Mouse (Mus musculus) thymus, adult 2 months (tissue): Measurements from ENCODE around the gene Igtp.
"Not testable (repeated sequence)": the region's sequence is repeated elsewhere in the genome, so short reads cannot be mapped to it uniquely, and the experiment has no call there.

ENCODE experiments used
- CTCF ChIP-seq: fragments of 200-500 bp; IDR thresholded peaks from 2 replicates; pipeline ENCODE4 v1.5.1; 2012; ENCODE audit warnings: mild to moderate bottlenecking, control low read depth, low read length, moderate library complexity, borderline replicate concordance; ENCODE audit not compliant: control insufficient read depth, poor library complexity, insufficient read depth; ENCODE audit errors: extremely low read depth
- POLR2A ChIP-seq: fragments of 200-500 bp; IDR thresholded peaks from 2 replicates; pipeline ENCODE4 v1.6.1; 2012; ENCODE audit warnings: mild to moderate bottlenecking, low read length, control low read depth, moderate library complexity; ENCODE audit not compliant: control insufficient read depth, poor library complexity, insufficient read depth; ENCODE audit errors: extremely low read depth

DNA sequence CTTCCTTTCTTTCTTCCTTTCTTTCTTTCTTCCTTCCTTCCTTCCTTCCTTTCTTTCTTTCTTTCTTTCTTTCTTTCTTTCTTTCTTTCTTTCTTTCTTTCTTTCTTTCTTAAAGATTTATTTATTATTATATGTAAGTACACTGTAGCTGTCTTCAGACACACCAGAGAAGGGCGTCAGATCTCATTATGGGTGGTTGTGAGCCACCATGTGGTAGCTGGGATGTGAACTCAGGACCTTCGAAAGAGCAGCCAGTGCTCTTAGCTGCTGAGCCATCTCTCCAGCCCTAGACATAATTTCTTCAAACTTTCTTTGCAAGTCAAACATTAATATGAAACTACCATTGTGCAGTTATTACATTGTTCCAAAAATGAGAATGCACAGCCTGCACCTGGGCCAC lies 25.5 kb downstream of the Igtp start:
- TF ChIP-seq CTCF, POLR2A: not testable (repeated sequence)
